Mouse (Mus musculus): Measurements from ENCODE around the gene Gm17662. TPM values are rescaled to one million over a fixed set of nuclear protein-coding genes. Genes with fewer than 3 reads are reported as not detected.

The Gm17662 gene
- total RNA-seq (2021): not detected

- intact Hi-C loops (cut with DNase I): no loop called here
Observed at GRCm38 (mm10) chr4:104857029-104857428, at the start of gene Gm17662. Gene Gm17662 (plus strand): TSS chr4:104857329.

GRCm38 (mm10) chr4:104810710-104811286 is 46.3 kb upstream of the Gm17662 start:
- DNase-seq: no peak
- intact Hi-C loops (cut with DNase I): no loop called here

More at GRCm38 (mm10) chr4:104857029-104857428, at the start of gene Gm17662:
- DNase-seq: no peak

DNA sequence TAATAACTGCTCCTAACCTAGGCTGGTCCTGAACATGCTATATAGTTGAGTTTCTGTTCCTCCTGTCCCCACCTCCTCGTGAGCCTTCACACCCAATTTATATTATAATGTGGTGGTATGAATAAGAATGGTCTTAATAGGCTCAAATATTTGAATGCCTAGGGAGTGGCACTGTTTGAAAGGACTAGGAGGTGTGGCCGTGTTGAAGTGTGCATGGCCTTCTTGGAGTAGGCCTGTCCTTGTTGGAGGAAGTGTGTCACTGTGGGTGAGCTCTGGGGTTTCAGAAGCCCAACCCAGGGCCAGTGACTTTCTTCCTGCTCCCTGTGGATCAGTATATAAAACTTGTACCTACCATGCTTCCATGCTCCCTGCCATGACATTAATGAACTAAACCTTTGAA is 43.5 kb upstream of the Gm17662 start:
- intact Hi-C loops (cut with DNase I): no loop called here
- DNase-seq: no peak

GRCm38 (mm10) chr4:104816519-104817232 is 40.5 kb upstream of the Gm17662 start:
- DNase-seq: no peak
- intact Hi-C loops (cut with DNase I): no loop called here

GRCm38 (mm10) chr4:104817509-104817908 is 39.6 kb upstream of the Gm17662 start:
- no peak for DNase-seq
- intact Hi-C loops (cut with DNase I): no loop called here

DNA sequence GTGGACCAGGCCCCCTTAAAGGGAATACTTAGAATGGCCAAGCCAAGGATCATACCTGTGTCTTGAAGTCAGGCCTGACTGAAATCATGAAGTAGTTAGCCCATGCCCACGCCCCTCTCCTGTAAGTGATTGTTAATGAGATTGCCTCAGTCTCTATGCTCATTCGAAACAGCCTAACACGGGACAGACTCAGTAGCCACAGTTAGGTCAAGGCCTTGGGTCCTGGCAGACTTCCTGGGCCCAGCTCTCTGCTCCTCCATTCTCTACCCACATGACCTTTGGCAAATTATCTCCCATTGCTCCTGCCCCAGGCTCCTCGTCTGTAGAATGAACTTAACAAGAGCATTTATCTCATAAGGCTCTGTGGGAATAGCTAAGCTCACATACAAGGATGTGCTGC is 38.1 kb upstream of the Gm17662 start:
- intact Hi-C loops (cut with DNase I): no loop called here
- no peak for DNase-seq

DNA sequence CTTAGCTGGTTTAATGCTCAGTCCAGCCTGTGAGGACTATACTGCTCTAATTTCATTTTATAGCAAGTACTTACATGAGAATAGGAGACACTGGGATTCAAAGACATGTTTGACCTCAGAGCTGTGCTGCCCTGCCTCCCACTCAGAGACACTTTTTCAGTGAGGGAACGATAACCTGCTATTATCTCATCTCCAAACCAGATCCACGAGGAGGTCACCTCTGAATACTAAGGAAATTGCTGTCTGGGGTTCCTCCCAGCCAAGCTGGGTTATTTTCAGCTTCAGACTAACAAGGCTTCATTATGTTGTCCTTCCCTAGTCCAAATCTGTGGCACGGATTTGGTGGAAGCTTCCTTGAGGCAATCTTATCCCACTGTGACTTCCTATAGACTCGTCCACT is 37.2 kb upstream of the Gm17662 start:
- intact Hi-C loops (cut with DNase I): no loop called here

DNA sequence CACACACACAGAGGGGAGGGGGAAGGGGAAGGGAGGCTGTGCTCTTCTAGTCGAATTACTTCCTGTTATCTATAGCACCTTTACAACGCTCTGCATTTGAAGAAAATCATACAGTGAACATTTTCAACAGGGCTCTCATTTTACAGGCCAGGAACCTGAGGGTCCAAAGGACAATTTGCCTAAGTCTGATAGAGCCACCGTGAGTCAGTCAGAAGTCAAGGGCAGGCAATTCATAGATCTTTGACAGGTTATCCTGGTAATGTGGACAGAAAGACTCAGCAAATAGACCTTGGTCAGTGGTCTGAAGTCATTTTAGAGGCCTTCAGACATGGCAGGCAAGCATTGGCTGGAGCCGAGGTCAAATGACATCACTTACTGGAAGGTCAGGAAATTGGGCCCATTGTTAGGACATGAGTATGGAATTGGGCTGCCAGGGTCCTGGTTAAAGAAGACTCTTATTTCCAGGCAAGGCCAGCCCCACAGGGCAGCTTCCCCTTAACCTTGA is 33.5 kb upstream of the Gm17662 start:
- intact Hi-C loops (cut with DNase I): no loop called here
- DNase-seq: no peak

More for the DNA sequence above, 37.2 kb upstream of the Gm17662 start:
- DNase-seq: no peak

GRCm38 (mm10) chr4:104824381-104825077 is 32.6 kb upstream of the Gm17662 start:
- intact Hi-C loops (cut with DNase I): no loop called here
- DNase-seq: no peak

DNA sequence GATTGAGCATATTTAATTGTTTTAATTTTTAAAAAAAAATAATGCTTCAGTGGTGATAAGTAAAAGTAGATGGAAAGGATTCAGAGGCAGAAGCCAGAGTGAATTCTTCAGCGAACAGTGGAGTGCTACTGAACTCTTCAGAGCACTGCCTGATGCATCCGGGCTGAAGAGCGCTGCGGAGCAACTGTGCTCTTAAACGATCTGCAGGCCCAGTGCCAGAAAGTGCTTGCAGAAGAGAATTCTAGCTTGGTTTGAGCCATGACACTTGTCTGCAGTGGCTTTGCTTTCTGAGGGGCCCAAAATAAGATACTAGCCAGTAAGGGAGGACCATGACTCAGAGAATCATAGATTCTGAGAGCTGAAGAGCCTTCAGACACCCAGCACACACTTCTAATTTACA is 28.2 kb upstream of the Gm17662 start:
- intact Hi-C loops (cut with DNase I): no loop called here
- DNase-seq: no peak

GRCm38 (mm10) chr4:104835096-104835495 is 22.0 kb upstream of the Gm17662 start:
- intact Hi-C loops (cut with DNase I): no loop called here
- no peak for DNase-seq

DNA sequence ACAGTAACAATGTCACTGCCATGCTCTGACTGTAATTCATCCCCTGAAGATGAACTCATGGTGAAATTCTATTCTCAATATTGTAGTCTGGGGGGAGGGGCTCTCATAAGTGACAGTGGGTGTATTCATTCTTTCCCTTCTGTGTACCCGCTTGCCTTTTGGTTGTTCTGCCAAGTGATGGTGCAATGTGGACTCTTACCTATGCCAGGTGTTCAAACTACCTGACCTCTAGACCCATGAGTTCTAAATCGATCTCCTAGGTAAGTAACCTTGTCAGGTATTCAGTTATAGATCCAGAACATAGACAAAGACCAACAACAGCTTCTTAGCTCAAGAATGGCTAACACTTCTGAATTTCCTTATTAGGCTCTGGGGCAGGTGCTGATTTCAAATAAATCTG is 18.8 kb upstream of the Gm17662 start:
- intact Hi-C loops (cut with DNase I): no loop called here

GRCm38 (mm10) chr4:104842204-104842603 is 14.9 kb upstream of the Gm17662 start:
- intact Hi-C loops (cut with DNase I): no loop called here
- no peak for DNase-seq

More for the DNA sequence above, 18.8 kb upstream of the Gm17662 start:
- DNase-seq: no peak

DNA sequence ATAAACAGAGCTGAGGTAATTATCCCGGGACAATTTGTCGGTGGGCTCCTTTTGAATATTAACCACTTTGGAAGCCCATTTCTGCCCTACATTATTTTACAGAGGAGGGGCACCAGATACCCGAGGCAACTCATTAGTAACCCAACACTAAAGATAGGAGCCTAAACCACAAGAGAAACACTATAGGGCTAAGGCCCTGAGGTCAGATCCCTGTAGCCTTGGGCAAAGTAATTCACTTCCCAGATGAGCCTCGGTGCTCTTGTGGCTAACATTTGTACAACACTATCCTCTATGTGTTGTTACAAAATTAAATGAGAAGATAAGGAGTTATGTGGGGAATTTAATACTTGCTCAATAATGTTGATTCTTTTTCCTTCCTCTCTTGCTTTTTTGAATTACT is 13.6 kb upstream of the Gm17662 start:
- DNase-seq: no peak
- intact Hi-C loops (cut with DNase I): no loop called here

GRCm38 (mm10) chr4:104855216-104855615 is 1.9 kb upstream of the Gm17662 start:
- DNase-seq: no peak
- intact Hi-C loops (cut with DNase I): no loop called here

GRCm38 (mm10) chr4:104857823-104858222 is 694 bp downstream of the Gm17662 start:
- intact Hi-C loops (cut with DNase I): no loop called here
- no peak for DNase-seq

- intact Hi-C loops (cut with DNase I): no loop called here
- DNase-seq: no peak
Observed at GRCm38 (mm10) chr4:104861241-104861640, 4.1 kb downstream of the Gm17662 start.

- intact Hi-C loops (cut with DNase I): no loop called here
- no peak for DNase-seq
Observed at GRCm38 (mm10) chr4:104864397-104864796, 7.3 kb downstream of the Gm17662 start.

GRCm38 (mm10) chr4:104869581-104869980 is 12.5 kb downstream of the Gm17662 start:
- intact Hi-C loops (cut with DNase I): no loop called here
- no peak for DNase-seq

DNA sequence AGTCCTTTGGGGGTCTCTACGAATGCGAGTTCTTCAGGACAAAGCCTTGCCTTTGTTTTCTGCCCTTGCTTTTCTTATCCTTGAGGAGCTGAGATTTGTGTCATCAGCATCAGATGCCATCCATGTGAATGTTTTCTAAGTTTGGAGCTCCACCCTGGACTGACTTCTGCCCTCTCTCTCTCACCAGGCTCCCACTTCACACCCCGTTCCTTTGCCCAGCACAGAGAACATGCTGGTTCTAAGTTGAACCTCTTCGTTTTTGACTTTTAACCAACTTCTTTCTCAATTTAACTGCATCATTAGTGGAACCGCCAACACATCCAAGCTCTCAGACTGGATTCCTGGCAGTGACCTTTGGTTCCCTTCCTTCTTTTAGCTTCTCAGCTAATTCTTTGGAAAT is 13.1 kb downstream of the Gm17662 start:
- intact Hi-C loops (cut with DNase I): no loop called here

DNA sequence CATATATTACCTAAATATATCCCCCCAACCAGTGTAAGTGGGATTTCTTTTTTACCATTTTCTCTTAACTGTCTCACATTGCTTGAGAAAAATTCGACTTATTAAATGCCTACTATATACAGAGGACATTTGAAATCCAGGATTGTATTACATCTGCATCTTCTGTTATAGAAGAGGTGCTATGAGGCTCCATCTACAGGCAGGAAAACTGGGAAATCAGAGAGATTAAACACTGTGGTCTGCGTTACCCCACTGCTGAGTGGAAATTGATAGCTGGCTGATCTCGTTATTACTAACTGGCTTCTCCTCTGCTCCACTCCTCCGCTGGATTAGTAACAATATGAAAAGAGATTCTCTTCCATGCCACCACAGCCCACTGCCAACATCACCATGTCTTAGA is 18.7 kb downstream of the Gm17662 start:
- DNase-seq: no peak
- intact Hi-C loops (cut with DNase I): no loop called here

More for the DNA sequence above, 13.1 kb downstream of the Gm17662 start:
- DNase-seq: no peak

DNA sequence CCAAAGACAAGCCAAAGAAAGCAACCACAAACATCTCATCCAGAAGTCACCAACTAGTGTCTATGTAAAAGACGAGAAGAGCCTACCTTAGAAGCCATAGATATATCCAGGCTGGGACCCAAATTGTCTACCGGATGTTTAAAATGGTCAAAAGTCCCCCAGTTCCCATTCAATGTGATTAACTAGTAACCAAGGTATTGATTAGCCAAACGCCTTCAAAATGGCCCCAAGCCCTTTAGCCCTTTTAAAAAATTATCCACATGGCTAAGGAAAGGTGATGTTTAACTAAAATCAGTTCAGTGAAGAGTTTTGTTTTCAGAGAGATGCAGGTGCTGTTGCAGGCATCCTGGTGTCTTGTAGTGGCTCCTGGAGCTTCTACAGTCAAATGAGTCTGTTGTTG is 19.2 kb downstream of the Gm17662 start, which contains the start of gene C8a:
TSS of gene C8a (minus strand) at position 76 of the 400 bp plus-strand sequence.
- no peak for DNase-seq
- intact Hi-C loops (cut with DNase I): no loop called here
